Mouse (Mus musculus): ENCODE measurements around the gene Msx1.

- TF ChIP-seq CTCF (IDR thresholded peaks at IDR 0.05; ENCODE audit: low read depth) (no peak), EP300 (optimal IDR thresholded peaks at IDR 0.05) (no peak)
Observed at GRCm38 (mm10) chr5:37832031-37832430, 7.6 kb upstream of the Msx1 start.
